Mouse (Mus musculus): ENCODE measurements at regions not wholly inside any gene's neighbourhood (a gene's known extent, or its start where the extent isn't known, plus 50 kb on each side); places are given as distances from the start of the nearest gene placed in this dataset.
A peak's percentile ranks its signal among the peaks of the same experiment; 100 is the strongest.
"Not testable (repeated sequence)": the region's sequence is repeated elsewhere in the genome, so short reads cannot be mapped to it uniquely, and the experiment has no call there.

- Histone ChIP-seq H3K9ac (replicated peaks) (no peak overlapping the region), H3K4me1 (ENCODE audit: insufficient read depth) (no peaks in the 10 kb centered on the region), H3K27ac (ENCODE audit: low read depth) (peak overlapping the region; percentile 5; the same call in 1 of the 2 replicates), H3K4me3 (ENCODE audit: low read depth, low read length) (no peak overlapping the region), H3K9me3 (ENCODE audit: low read length) (peaks cover 4% of the 10 kb centered on the region), H3K36me3 (replicated peaks; ENCODE audit: insufficient read depth, low read length) (no peaks in the 10 kb centered on the region), H3K27me3 (ENCODE audit: insufficient read depth, low read length) (no peaks in the 10 kb centered on the region), H3K4me2 (ENCODE audit: low read depth, low read length) (no peak overlapping the region)
- no peak for ATAC-seq
- no peak for DNase-seq
- TF ChIP-seq EP300 (IDR thresholded peaks at IDR 0.05; ENCODE audit: low read depth) (peak; percentile 31; the same call in 1 of the 2 replicates), CTCF (IDR thresholded peaks at IDR 0.05; ENCODE audit: low read depth) (no peak)
- WGBS (ENCODE audit: insufficient replicate concordance), result 21% methylated on average over 1 of the region's 1 CpGs
Observed at GRCm38 (mm10) chr17:50416119-50416518, 93.1 kb upstream of the Plcl2 start.

DNA sequence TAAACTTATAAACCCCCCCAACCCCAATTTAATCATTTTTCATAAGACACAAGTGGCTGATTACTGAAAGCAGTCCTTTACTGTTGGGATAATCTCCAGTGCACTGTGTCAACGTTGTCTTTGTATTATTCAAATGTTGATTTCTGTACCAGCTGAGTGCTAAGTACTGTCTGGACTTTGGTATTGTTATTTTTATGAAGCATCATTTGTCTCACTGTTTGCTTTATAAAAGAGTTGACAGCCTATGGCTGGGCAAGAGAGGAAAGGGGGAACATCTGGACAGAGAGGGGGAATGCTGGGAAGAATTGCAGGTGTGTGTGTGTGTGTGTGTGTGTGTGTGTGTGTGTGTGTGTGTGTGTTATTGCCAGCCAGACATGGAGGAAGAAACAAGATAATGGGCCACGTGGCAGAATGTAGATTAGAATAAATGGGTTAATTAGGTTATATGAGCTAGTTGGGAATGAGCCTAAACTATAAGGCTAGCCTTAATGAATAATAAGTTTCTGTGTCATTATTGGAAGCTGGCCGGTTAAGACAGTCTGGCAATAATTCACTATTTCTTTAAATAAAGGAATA, 92.6 kb upstream of the Plcl2 start:
- WGBS (ENCODE audit: insufficient replicate concordance), result 55% methylated on average over 3 of the region's 3 CpGs
- H3K4me1 ChIP-seq (ENCODE audit: insufficient read depth), result no peaks in the 10 kb centered on the region
- no peak for TF ChIP-seq EP300 (IDR thresholded peaks at IDR 0.05; ENCODE audit: low read depth)
- TF ChIP-seq CTCF (IDR thresholded peaks at IDR 0.05; ENCODE audit: low read depth), result no peak
- H3K9ac ChIP-seq (replicated peaks), result no peak overlapping the region
- no peak for DNase-seq
- H3K36me3 ChIP-seq (replicated peaks; ENCODE audit: insufficient read depth, low read length), result no peaks in the 10 kb centered on the region
- H3K4me2 ChIP-seq (ENCODE audit: low read depth, low read length), result no peak overlapping the region
- no peak for ATAC-seq
- peaks cover 4% of the 10 kb centered on the region for H3K9me3 ChIP-seq (ENCODE audit: low read length)
- H3K4me3 ChIP-seq (ENCODE audit: low read depth, low read length), result no peak overlapping the region
- H3K27ac ChIP-seq (ENCODE audit: low read depth), result no peak overlapping the region
- H3K27me3 ChIP-seq (ENCODE audit: insufficient read depth, low read length), result no peaks in the 10 kb centered on the region

GRCm38 (mm10) chr17:50418863-50419383, 90.3 kb upstream of the Plcl2 start:
- no peak for ATAC-seq
- no peak overlapping the region for H3K27ac ChIP-seq (ENCODE audit: low read depth)

DNA sequence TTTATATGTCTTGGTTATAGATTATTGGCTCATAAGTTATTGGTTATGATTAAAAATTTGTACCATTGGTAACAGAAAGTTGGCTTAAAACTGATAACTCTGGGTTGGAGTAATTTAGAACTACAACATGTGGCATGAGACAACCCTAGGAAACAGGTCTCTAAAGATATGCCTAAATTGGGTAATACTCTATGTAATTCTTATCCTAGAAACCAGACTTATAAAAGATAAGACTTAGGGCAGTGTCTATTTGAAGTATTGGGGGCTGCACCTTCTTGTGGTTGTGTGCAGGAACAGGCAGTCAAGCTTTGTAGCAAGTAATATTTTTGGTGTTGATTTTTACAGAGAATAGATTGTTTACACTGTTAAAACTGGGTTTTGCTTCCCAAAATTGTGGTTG, 89.7 kb upstream of the Plcl2 start:
- not testable (repeated sequence) for H3K9me3 ChIP-seq (ENCODE audit: low read length); DNase-seq; H3K27me3 ChIP-seq (ENCODE audit: insufficient read depth, low read length); H3K4me3 ChIP-seq (ENCODE audit: low read depth, low read length); H3K4me1 ChIP-seq (ENCODE audit: insufficient read depth); H3K27ac ChIP-seq (ENCODE audit: low read depth); H3K36me3 ChIP-seq (replicated peaks; ENCODE audit: insufficient read depth, low read length); ATAC-seq; H3K4me2 ChIP-seq (ENCODE audit: low read depth, low read length); H3K9ac ChIP-seq (replicated peaks)
- TF ChIP-seq EP300 (IDR thresholded peaks at IDR 0.05; ENCODE audit: low read depth), result peak; percentile 88

More at GRCm38 (mm10) chr17:50418863-50419383, 90.3 kb upstream of the Plcl2 start:
- Histone ChIP-seq H3K27me3 (ENCODE audit: insufficient read depth, low read length) (no peaks in the 10 kb centered on the region), H3K4me3 (ENCODE audit: low read depth, low read length) (no peak overlapping the region), H3K4me2 (ENCODE audit: low read depth, low read length) (no peak overlapping the region), H3K9me3 (ENCODE audit: low read length) (peaks cover 4% of the 10 kb centered on the region), H3K9ac (replicated peaks) (no peak overlapping the region), H3K36me3 (replicated peaks; ENCODE audit: insufficient read depth, low read length) (no peaks in the 10 kb centered on the region), H3K4me1 (ENCODE audit: insufficient read depth) (no peaks in the 10 kb centered on the region)
- DNase-seq, result peak; percentile 53
- WGBS (ENCODE audit: insufficient replicate concordance), result 47% methylated on average over 2 of the region's 3 CpGs
- TF ChIP-seq EP300 (IDR thresholded peaks at IDR 0.05; ENCODE audit: low read depth), result no peak
- peak; percentile 72 for TF ChIP-seq CTCF (IDR thresholded peaks at IDR 0.05; ENCODE audit: low read depth)

DNA sequence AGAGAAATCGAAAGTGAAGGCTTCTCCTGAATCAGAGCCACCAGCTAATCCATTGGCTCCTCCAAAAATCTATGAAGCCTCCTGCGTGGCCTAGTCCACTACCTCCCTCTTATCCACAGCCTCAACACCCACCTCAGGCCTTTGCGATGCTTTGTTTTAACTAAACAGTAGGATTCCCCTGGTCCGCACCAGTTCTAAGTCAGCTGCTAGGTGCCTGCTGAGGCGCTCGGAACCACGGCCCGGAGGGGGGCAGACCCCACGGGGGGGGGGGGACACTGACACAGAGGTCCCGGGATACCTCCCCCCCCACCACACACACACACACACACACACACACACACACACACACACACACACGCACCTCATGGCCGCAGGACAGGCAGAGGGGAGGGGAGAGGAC, 89.2 kb upstream of the Plcl2 start:
- Histone ChIP-seq H3K4me1 (ENCODE audit: insufficient read depth) (peaks cover 6% of the 10 kb centered on the region; the same call in 1 of the 2 replicates), H3K27ac (ENCODE audit: low read depth) (no peak overlapping the region)

DNA sequence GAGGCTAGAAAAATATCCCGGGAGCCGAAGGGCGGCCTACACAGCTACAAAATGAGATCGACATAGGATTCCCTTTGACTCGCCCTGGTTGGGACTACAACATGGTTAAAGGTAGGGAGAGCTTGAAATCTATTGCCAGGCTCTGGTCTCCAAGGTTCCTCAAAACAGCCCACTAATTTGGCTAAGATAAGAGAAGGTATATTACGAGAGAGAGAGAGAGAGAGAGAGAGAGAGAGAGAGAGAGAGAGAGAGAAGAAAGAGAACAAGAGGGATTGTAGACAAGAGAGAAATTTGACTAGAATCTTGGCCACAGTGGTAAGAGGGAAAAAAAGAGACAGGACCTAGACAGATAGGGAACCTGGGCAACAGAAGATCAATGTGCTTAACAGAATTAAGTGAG, 88.5 kb upstream of the Plcl2 start:
- no peak for TF ChIP-seq EP300 (IDR thresholded peaks at IDR 0.05; ENCODE audit: low read depth)
- TF ChIP-seq CTCF (IDR thresholded peaks at IDR 0.05; ENCODE audit: low read depth), result no peak
- Histone ChIP-seq H3K9ac (replicated peaks) (no peak overlapping the region), H3K27me3 (ENCODE audit: insufficient read depth, low read length) (no peaks in the 10 kb centered on the region), H3K4me1 (ENCODE audit: insufficient read depth) (peaks cover 6% of the 10 kb centered on the region; the same call in 1 of the 2 replicates), H3K4me2 (ENCODE audit: low read depth, low read length) (no peak overlapping the region), H3K9me3 (ENCODE audit: low read length) (peaks cover 4% of the 10 kb centered on the region), H3K4me3 (ENCODE audit: low read depth, low read length) (no peak overlapping the region), H3K36me3 (replicated peaks; ENCODE audit: insufficient read depth, low read length) (no peaks in the 10 kb centered on the region), H3K27ac (ENCODE audit: low read depth) (no peak overlapping the region)
- DNase-seq, result no peak
- ATAC-seq, result no peak
- WGBS (ENCODE audit: insufficient replicate concordance), result 89% methylated on average over 6 of the region's 6 CpGs

More for the DNA sequence above, 89.2 kb upstream of the Plcl2 start:
- Histone ChIP-seq H3K36me3 (replicated peaks; ENCODE audit: insufficient read depth, low read length) (no peaks in the 10 kb centered on the region), H3K9ac (replicated peaks) (no peak overlapping the region), H3K4me2 (ENCODE audit: low read depth, low read length) (no peak overlapping the region), H3K9me3 (ENCODE audit: low read length) (peaks cover 4% of the 10 kb centered on the region), H3K4me3 (ENCODE audit: low read depth, low read length) (no peak overlapping the region), H3K27me3 (ENCODE audit: insufficient read depth, low read length) (no peaks in the 10 kb centered on the region)
- ATAC-seq (peak; percentile 98), DNase-seq (peak; percentile 29)
- TF ChIP-seq CTCF (IDR thresholded peaks at IDR 0.05; ENCODE audit: low read depth) (no peak), EP300 (IDR thresholded peaks at IDR 0.05; ENCODE audit: low read depth) (no peak)
- WGBS (ENCODE audit: insufficient replicate concordance), result 67% methylated on average over 9 of the region's 12 CpGs

All from liver, postnatal 0 days (tissue).